Mouse (Mus musculus) ES-Bruce4 (cell line): Measurements from ENCODE around the gene Brsk2.

Experiments
- CTCF ChIP-seq: IDR thresholded peaks from one replicate; pipeline ENCODE4 v1.8.1; 2011; ENCODE audit warnings: low read depth, low read length
- POLR2A ChIP-seq: IDR thresholded peaks from one replicate; pipeline ENCODE4 v1.8.1; 2011; ENCODE audit warnings: low read length; ENCODE audit not compliant: insufficient read depth

DNA sequence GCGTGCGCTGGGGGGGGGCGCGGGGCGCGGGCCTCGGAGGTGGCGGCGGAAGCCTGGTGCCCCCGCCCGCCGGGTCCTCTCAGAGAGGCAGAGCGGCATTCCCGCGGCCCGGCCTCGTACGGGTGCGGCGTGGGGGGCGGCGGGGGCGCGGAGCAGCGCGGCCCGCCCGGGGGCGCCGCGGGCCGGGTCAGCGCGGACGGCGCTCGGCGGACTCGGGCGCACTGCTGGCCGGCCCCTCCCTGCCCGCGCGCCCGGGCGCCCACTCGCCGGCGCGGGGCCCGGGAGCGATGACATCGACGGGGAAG lies 200 bp downstream of the Brsk2 start:
- TF ChIP-seq POLR2A (no peak), CTCF (no peak)
